Mouse (Mus musculus) limb, embryonic 14.5 days (tissue): ENCODE data around the gene Map7d3. TPM values are rescaled to one million over a fixed set of nuclear protein-coding genes. Genes with fewer than 3 reads are reported as not detected.

Experiments
- ATAC-seq: fragments of 200-750 bp; cut with Nextera tagmentation; 2 replicates; pipeline ENCODE4 v1.8.0; 2017; ENCODE audit warnings: low read depth, moderate number of reproducible peaks, moderate TSS enrichment; ENCODE audit not compliant: low FRiP score
- DNase-seq: peaks from one replicate; pipeline ENCODE4 v3.0.0-alpha.2; 2015; ENCODE audit warnings: low spot score
- H3K27ac ChIP-seq: fragments of 300-500 bp; sonication (generic); replicated peaks from 2 replicates; pipeline ENCODE4 v1.5.1; 2014; ENCODE audit warnings: low read depth, mild to moderate bottlenecking, low read length, moderate library complexity, mixed read lengths
- H3K27me3 ChIP-seq: fragments of 300-500 bp; sonication (generic); 2 replicates; pipeline ENCODE4 v1.6.1; 2014; ENCODE audit warnings: low read length, mixed read lengths; ENCODE audit not compliant: control insufficient read depth, insufficient read depth
- H3K36me3 ChIP-seq: fragments of 300-500 bp; sonication (generic); 2 replicates; pipeline ENCODE4 v1.6.1; 2014; ENCODE audit warnings: mild to moderate bottlenecking, low read length, moderate library complexity, mixed read lengths; ENCODE audit not compliant: control insufficient read depth, insufficient read depth
- H3K4me1 ChIP-seq: fragments of 300-500 bp; sonication (generic); 2 replicates; pipeline ENCODE4 v1.6.1; 2014; ENCODE audit warnings: antibody characterized with exemption, low read length, mixed read lengths; ENCODE audit not compliant: control insufficient read depth, insufficient read depth
- H3K4me2 ChIP-seq: fragments of 300-500 bp; sonication (generic); replicated peaks from 2 replicates; pipeline ENCODE4 v1.6.1; 2014; ENCODE audit warnings: low read depth, mild to moderate bottlenecking, low read length, moderate library complexity; ENCODE audit not compliant: severe bottlenecking
- H3K4me3 ChIP-seq: fragments of 300-500 bp; sonication (generic); replicated peaks from 2 replicates; pipeline ENCODE4 v1.5.1; 2014; ENCODE audit warnings: low read length
- H3K9ac ChIP-seq: fragments of 300-500 bp; sonication (generic); 2 replicates; pipeline ENCODE4 v1.6.1; 2014; ENCODE audit warnings: mild to moderate bottlenecking, low read depth, low read length, moderate library complexity; ENCODE audit not compliant: severe bottlenecking
- H3K9me3 ChIP-seq: fragments of 300-500 bp; sonication (generic); 2 replicates; pipeline ENCODE4 v1.6.1; 2016; ENCODE audit warnings: low read length; ENCODE audit not compliant: control insufficient read depth
- POLR2A ChIP-seq: fragments of 200-500 bp; IDR thresholded peaks from 2 replicates; pipeline ENCODE4 v1.8.0; 2012; ENCODE audit warnings: inconsistent platforms, mild to moderate bottlenecking, moderate library complexity, borderline replicate concordance; ENCODE audit not compliant: insufficient read depth, insufficient read length; ENCODE audit errors: extremely low read depth
- WGBS: fragments of 180-500 bp; shearing (Covaris S2); extraction: QIAGEN DNeasy Blood & Tissue Kit; methylation state at CpG from one replicate; pipeline ENCODE4 v1.1.7; 2014; 5-methylcytosine and 5-hydroxymethylcytosine counted together
- polyA plus RNA-seq, 2 experiments: library from polyadenylated mRNA; depleted of rRNA in 1 of 2; stranded (reverse) in 1 of 2; unstranded in 1 of 2; fragments of >200 nt; fragmentation: Nextera tagmentation in 1 of 2; extraction: Ambion mirVana in 1 of 2; gene quantifications; 2 replicates each; pipeline versions ENCODE4 v1.2.1 to v1.2.3; 2012 to 2014

Gene Map7d3
- polyA plus RNA-seq, 2 experiments = 2.7 to 4.5 TPM

DNA sequence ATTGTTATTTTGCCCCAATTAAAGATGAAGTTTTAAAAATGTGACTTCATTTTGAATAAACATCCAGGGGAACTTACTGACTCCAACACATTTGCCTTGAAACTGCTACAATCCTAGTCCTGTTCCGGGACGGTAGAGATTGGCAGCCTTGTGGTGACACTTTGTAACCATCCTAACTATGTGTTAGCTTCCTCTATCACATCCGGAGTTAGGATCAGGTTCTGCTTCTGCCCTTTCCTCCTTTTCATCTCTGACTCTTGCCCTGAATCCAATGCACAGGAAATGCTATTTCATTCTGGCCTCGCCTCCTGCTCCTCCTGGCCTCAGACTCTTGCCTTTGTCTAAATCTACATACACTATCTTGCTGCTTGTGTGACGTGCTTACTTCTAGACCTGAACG lies 5.4 kb upstream of the Map7d3 start:
- Histone ChIP-seq H3K27me3 (no peaks in the 10 kb centered on the region), H3K4me3 (no peak overlapping the region), H3K4me2 (no peak overlapping the region), H3K9me3 (no peaks in the 10 kb centered on the region), H3K36me3 (no peaks in the 10 kb centered on the region), H3K27ac (no peak overlapping the region), H3K9ac (no peak overlapping the region), H3K4me1 (no peaks in the 10 kb centered on the region)
- DNase-seq (no peak), ATAC-seq (no peak)
- WGBS = 81% methylated on average over 6 of the region's 6 CpGs
- TF ChIP-seq POLR2A = no peak

- no peaks in the 10 kb centered on the region for H3K4me1 ChIP-seq
- no peak overlapping the region for H3K4me2 ChIP-seq
- H3K9me3 ChIP-seq = no peaks in the 10 kb centered on the region
- WGBS = 51% methylated on average over 15 of the region's 15 CpGs
- ATAC-seq (peak; percentile 55; the same call in 1 of the 2 replicates), DNase-seq (peak; percentile 56)
- H3K27ac ChIP-seq = no peak overlapping the region
- H3K36me3 ChIP-seq = peaks cover 9% of the 10 kb centered on the region; the same call in 1 of the 2 replicates
- no peak for TF ChIP-seq POLR2A
- no peak overlapping the region for H3K9ac ChIP-seq
- no peak overlapping the region for H3K4me3 ChIP-seq
- H3K27me3 ChIP-seq = no peaks in the 10 kb centered on the region
Measured at GRCm38 (mm10) chrX:56791268-56791667, 30.9 kb downstream of the Map7d3 start.

GRCm38 (mm10) chrX:56790591-56790990 lies 31.5 kb downstream of the Map7d3 start:
- no peaks in the 10 kb centered on the region for H3K27me3 ChIP-seq
- H3K9me3 ChIP-seq = no peaks in the 10 kb centered on the region
- 85% methylated on average over 4 of the region's 4 CpGs for WGBS
- no peak overlapping the region for H3K9ac ChIP-seq
- no peak for ATAC-seq
- DNase-seq = no peak
- H3K36me3 ChIP-seq = peaks cover 9% of the 10 kb centered on the region; the same call in 1 of the 2 replicates
- H3K27ac ChIP-seq = no peak overlapping the region
- no peaks in the 10 kb centered on the region for H3K4me1 ChIP-seq
- H3K4me2 ChIP-seq = no peak overlapping the region
- H3K4me3 ChIP-seq = no peak overlapping the region
- TF ChIP-seq POLR2A = no peak

- ATAC-seq (no peak), DNase-seq (no peak)
- 81% methylated on average over 3 of the region's 3 CpGs for WGBS
Measured at GRCm38 (mm10) chrX:56787486-56787885, 34.6 kb downstream of the Map7d3 start.

DNA sequence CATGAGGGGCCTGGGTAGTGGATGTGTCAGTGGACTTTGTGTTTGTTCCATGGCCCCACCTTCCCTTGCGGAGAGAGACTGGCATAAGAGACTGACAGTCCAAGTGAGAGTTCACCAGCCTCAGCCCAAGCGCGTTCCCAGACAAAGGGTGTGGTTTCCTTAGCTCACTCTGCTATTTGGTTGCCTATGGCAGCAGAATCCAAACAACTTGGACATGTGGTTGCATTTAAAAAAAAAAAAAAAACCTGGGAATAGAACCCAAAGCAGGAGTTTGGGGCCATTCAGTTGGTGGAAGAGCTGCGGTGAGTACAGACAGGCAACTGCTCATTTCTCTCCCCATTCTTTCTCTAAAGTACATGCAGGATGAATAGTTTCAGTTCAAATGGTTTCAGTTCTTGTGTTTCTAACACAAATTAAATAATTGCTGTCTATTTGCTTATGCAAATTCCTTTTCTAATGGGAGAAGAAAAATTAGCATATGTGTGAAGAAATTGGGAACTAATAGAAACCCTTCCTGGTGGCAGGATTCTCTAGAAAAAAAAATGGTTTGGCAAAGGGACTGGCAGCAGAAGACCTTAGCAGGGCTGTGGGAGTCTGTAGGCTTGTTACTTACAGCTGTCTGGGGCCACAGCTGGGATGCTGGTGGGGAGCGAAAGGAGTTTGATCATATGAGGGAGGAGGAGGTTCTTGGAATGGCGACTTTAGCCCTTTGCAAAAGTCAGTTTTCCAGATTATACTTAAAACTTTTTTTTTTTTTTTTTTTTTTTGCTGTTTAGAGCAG lies 35.7 kb downstream of the Map7d3 start:
- Histone ChIP-seq H3K9ac (no peak overlapping the region), H3K4me2 (no peak overlapping the region), H3K4me1 (no peaks in the 10 kb centered on the region), H3K4me3 (no peak overlapping the region), H3K27me3 (no peaks in the 10 kb centered on the region), H3K27ac (no peak overlapping the region), H3K36me3 (peaks cover 9% of the 10 kb centered on the region; the same call in 1 of the 2 replicates), H3K9me3 (no peaks in the 10 kb centered on the region)
- no peak for TF ChIP-seq POLR2A
- WGBS = 58% methylated on average over 6 of the region's 6 CpGs
- ATAC-seq = peak; percentile 71; the same call in 1 of the 2 replicates
- DNase-seq = peak; percentile 61

More at GRCm38 (mm10) chrX:56787486-56787885, 34.6 kb downstream of the Map7d3 start:
- H3K9me3 ChIP-seq = no peaks in the 10 kb centered on the region
- no peaks in the 10 kb centered on the region for H3K27me3 ChIP-seq
- peaks cover 9% of the 10 kb centered on the region; the same call in 1 of the 2 replicates for H3K36me3 ChIP-seq
- no peak for TF ChIP-seq POLR2A
- no peaks in the 10 kb centered on the region for H3K4me1 ChIP-seq
- no peak overlapping the region for H3K4me3 ChIP-seq
- no peak overlapping the region for H3K27ac ChIP-seq
- no peak overlapping the region for H3K9ac ChIP-seq
- no peak overlapping the region for H3K4me2 ChIP-seq
